Mouse (Mus musculus) forebrain, embryonic 14.5 days (tissue): ENCODE results near the gene Tmem88b. TPM values are rescaled to one million over a fixed set of nuclear protein-coding genes. Genes with fewer than 3 reads are reported as not detected.
"Not testable (repeated sequence)": the region's sequence is repeated elsewhere in the genome, so short reads cannot be mapped to it uniquely, and the experiment has no call there.

Source experiments
- ATAC-seq: fragments of 200-750 bp; cut with Nextera tagmentation; 2 replicates; pipeline ENCODE4 v1.8.0; 2017; ENCODE audit warnings: mild to moderate bottlenecking, moderate library complexity
- DNase-seq: peaks from one replicate; pipeline ENCODE4 v3.0.0-alpha.2; 2015; ENCODE audit warnings: low spot score
- H3K27ac ChIP-seq: fragments of 300-500 bp; sonication (generic); 2 replicates; pipeline ENCODE4 v1.5.1; 2014; ENCODE audit warnings: low read depth, mild to moderate bottlenecking, control low read depth, low read length, moderate library complexity
- H3K27me3 ChIP-seq: fragments of 300-500 bp; sonication (generic); replicated peaks from 2 replicates; pipeline ENCODE4 v1.6.1; 2014; ENCODE audit warnings: low read length, control low read depth, mixed read lengths; ENCODE audit not compliant: control insufficient read depth, insufficient read depth
- H3K36me3 ChIP-seq: fragments of 300-500 bp; sonication (generic); 2 replicates; pipeline ENCODE4 v1.6.1; 2014; ENCODE audit warnings: low read length, control low read depth; ENCODE audit not compliant: control insufficient read depth, insufficient read depth
- H3K4me1 ChIP-seq: fragments of 300-500 bp; sonication (generic); 2 replicates; pipeline ENCODE4 v1.6.1; 2014; ENCODE audit warnings: antibody characterized with exemption, low read length, control low read depth; ENCODE audit not compliant: control insufficient read depth, insufficient read depth
- H3K4me2 ChIP-seq: fragments of 300-500 bp; sonication (generic); 2 replicates; pipeline ENCODE4 v1.6.1; 2014; ENCODE audit warnings: mild to moderate bottlenecking, control low read depth, low read length
- H3K4me3 ChIP-seq: fragments of 300-500 bp; sonication (generic); 2 replicates; pipeline ENCODE4 v1.5.1; 2014; ENCODE audit warnings: low read depth, low read length, control low read depth
- H3K9ac ChIP-seq: fragments of 300-500 bp; sonication (generic); 2 replicates; pipeline ENCODE4 v1.6.1; 2014; ENCODE audit warnings: mild to moderate bottlenecking, low read length, control low read depth, moderate library complexity
- H3K9me3 ChIP-seq: fragments of 300-500 bp; sonication (generic); replicated peaks from 2 replicates; pipeline ENCODE4 v1.6.1; 2016; ENCODE audit warnings: low read length, control low read depth, mixed read lengths; ENCODE audit not compliant: control insufficient read depth
- WGBS: fragments of 180-500 bp; shearing (Covaris S2); extraction: QIAGEN DNeasy Blood & Tissue Kit; methylation state at CpG from one replicate; pipeline ENCODE4 v1.1.7; 2014; 5-methylcytosine and 5-hydroxymethylcytosine counted together
- polyA plus RNA-seq: library from polyadenylated mRNA; unstranded; fragments of >200 nt; fragmentation: Nextera tagmentation; extraction: Ambion mirVana; gene quantifications from 2 replicates; pipeline ENCODE4 v1.2.1, GENCODE M21; 2014

Gene Tmem88b
- polyA plus RNA-seq, 1 experiment from 2014 or later: 0.25 TPM

- WGBS: 95% methylated on average over 10 of the region's 10 CpGs
- not testable (repeated sequence) for ATAC-seq, H3K27ac ChIP-seq, H3K4me2 ChIP-seq, H3K27me3 ChIP-seq, DNase-seq, H3K9ac ChIP-seq, H3K4me3 ChIP-seq, H3K4me1 ChIP-seq, H3K9me3 ChIP-seq
- H3K36me3 ChIP-seq: peaks cover 73% of the 10 kb centered on the region
Observed at GRCm38 (mm10) chr4:155740681-155741080, 45.0 kb downstream of the Tmem88b start.

DNA sequence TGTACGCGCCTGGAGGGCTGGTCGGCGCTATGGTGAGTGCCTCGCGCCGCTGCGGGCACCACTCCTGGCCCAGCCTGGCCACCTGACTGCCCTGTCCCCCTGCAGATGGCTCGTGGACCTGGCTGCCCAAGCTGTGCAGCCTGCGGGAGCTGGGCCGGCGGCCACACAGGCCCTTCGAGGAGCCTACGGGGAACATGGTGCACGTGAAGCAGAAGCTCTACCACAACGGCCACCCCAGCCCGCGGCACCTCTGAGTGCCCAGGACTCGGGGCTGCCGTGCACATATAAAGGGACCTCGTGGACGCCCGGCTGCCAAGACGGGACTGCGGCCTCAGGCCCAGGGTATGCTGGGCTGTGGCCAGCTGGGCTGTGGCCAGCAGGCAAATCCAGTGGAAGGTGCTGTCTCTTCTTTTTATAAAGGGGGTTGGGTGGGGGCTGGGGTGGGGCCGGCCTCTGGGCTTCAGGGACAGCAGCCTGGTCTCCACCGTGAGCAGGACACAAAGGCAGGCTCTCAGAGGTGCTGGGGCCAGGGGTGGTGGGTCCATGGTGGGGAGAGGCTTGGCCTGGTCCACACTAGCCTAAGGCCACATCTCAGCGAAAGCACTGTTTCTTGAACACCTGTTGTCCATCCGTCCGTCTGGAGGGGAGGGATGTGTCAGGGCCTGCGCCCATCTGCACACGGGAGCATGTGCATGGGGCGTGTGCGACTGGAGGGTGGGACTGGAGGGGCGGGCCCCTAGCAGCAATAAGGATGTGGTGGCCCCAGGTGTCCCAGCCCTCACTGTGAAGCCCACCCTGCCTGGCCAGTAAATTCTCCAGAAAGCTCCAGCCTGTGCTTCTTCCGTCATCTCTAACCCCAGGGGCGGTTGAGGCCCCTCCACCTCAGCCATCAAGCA, 45.7 kb downstream of the Tmem88b start:
- H3K36me3 ChIP-seq: peaks cover 66% of the 10 kb centered on the region

GRCm38 (mm10) chr4:155739152-155739551, 46.5 kb downstream of the Tmem88b start:
- Histone ChIP-seq H3K27me3 (no peaks in the 10 kb centered on the region), H3K9ac (no peak overlapping the region), H3K4me3 (no peak overlapping the region), H3K27ac (no peak overlapping the region), H3K9me3 (no peaks in the 10 kb centered on the region), H3K4me2 (no peak overlapping the region), H3K4me1 (peaks cover 7% of the 10 kb centered on the region), H3K36me3 (peaks cover 58% of the 10 kb centered on the region)
- ATAC-seq: no peak
- DNase-seq: no peak
- WGBS: 83% methylated on average over 6 of the region's 6 CpGs

More for the DNA sequence above, 45.7 kb downstream of the Tmem88b start:
- no peak overlapping the region for H3K4me3 ChIP-seq
- H3K27ac ChIP-seq: peak overlapping the region; percentile 39; the same call in 1 of the 2 replicates
- H3K9me3 ChIP-seq: no peaks in the 10 kb centered on the region
- ATAC-seq: peak; percentile 45; the same call in 1 of the 2 replicates
- DNase-seq: peak; percentile 29
- no peaks in the 10 kb centered on the region for H3K27me3 ChIP-seq
- WGBS: 75% methylated on average over 37 of the region's 37 CpGs
- H3K4me1 ChIP-seq: peaks cover 6% of the 10 kb centered on the region
- H3K9ac ChIP-seq: no peak overlapping the region
- H3K4me2 ChIP-seq: no peak overlapping the region

- no peaks in the 10 kb centered on the region for H3K27me3 ChIP-seq
- peaks cover 51% of the 10 kb centered on the region for H3K36me3 ChIP-seq
- H3K9me3 ChIP-seq: no peaks in the 10 kb centered on the region
- no peak overlapping the region for H3K9ac ChIP-seq
- 74% methylated on average over 8 of the region's 8 CpGs for WGBS
- ATAC-seq: no peak
- no peak overlapping the region for H3K27ac ChIP-seq
- DNase-seq: no peak
- no peak overlapping the region for H3K4me3 ChIP-seq
- no peak overlapping the region for H3K4me2 ChIP-seq
- H3K4me1 ChIP-seq: peaks cover 12% of the 10 kb centered on the region
Observed at GRCm38 (mm10) chr4:155738262-155738661, 47.4 kb downstream of the Tmem88b start.

DNA sequence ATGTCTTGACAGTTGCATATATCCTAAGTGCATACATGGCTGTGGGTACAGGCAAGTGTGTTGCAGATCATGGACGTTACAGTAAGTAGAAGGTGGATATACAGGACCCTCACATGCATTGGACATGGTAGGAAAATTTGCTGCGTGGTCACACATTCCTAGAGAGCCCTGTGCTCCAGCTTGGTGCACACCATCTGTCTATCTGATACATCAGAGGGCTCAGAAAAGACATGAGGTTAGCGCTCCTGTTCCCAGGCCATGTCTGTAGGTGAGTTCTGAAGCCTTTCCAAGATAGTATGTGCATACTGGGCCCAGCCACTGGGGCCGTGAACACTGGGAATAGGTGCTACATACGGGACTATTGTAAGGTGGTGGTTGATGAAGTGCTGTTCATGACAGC, 49.3 kb downstream of the Tmem88b start:
- peak overlapping the region; percentile 79 for H3K4me2 ChIP-seq
- H3K9ac ChIP-seq: no peak overlapping the region
- H3K27me3 ChIP-seq: no peaks in the 10 kb centered on the region
- ATAC-seq (no peak), DNase-seq (no peak)
- no peak overlapping the region for H3K27ac ChIP-seq
- 88% methylated on average over 5 of the region's 5 CpGs for WGBS
- H3K4me3 ChIP-seq: 0 out of 2 replicates have a peak overlapping the region, but pooled peaks have one; percentile 81
- no peaks in the 10 kb centered on the region for H3K9me3 ChIP-seq
- peaks cover 12% of the 10 kb centered on the region for H3K4me1 ChIP-seq
- H3K36me3 ChIP-seq: peaks cover 42% of the 10 kb centered on the region

DNA sequence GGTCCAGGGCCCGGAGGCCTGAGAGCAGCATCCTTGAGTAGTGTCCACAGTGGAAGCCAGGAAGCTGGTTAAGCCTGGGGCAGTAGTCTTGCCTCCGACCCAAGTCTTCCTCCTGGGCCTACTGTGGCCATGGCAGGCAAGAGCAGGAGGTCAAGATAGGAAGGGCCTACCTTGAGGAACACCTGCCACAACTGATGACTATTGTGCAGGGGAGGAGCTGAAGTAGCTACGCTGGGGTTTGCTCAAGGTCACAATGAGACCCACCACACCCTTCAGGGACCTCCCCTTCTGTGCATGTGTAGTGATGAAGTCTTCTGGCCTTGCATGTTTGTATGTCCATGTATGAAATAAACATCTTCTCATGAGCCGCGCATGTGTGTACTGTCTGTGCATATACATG, 49.9 kb downstream of the Tmem88b start:
- Histone ChIP-seq H3K4me3 (peak overlapping the region; percentile 81), H3K36me3 (peaks cover 40% of the 10 kb centered on the region), H3K27ac (peak overlapping the region; percentile 92; the same call in 1 of the 2 replicates), H3K4me2 (peak overlapping the region; percentile 79), H3K4me1 (peaks cover 12% of the 10 kb centered on the region), H3K27me3 (no peaks in the 10 kb centered on the region), H3K9ac (peak overlapping the region; percentile 91), H3K9me3 (no peaks in the 10 kb centered on the region)
- 70% methylated on average over 5 of the region's 5 CpGs for WGBS
- no peak for ATAC-seq
- DNase-seq: no peak

DNA sequence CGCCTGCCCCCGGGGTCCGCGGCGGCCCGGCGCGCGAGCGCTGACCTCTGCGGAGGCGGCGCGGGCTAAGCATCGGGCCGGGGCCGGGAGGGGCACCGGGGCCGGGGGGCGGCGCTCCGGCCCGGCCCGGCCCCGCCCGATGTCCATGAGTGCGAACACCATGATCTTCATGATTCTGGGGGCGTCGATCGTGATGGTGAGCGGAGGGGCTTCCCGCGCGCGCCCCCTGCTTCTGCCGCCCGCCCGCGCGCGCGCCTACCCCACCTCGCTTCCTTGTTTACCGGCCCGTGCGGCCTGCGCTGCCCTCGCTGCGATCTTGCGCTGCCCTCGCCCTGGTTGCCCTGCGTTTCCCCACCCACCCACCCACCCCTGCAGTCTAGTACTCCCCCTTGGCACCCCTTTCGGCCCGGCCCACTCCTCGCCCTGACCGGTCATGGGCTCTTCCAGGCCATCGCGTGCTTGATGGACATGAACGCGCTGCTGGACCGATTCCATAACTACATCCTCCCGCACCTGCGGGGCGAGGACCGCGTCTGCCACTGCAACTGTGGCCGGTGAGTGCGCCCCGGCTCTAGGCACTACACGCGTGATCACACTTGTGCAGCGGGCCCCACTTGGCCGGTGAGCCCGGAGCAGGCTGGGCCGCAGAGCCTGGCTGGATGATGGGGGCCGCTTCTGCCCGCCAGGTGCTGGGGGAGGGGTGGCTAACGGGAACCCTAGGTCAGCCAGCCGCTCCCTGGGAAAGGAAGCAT, 50.5 kb downstream of the Tmem88b start:
- DNase-seq: peak; percentile 61
- peaks cover 12% of the 10 kb centered on the region for H3K4me1 ChIP-seq
- no peaks in the 10 kb centered on the region for H3K27me3 ChIP-seq
- WGBS: under 1% methylated on average over 48 of the region's 79 CpGs
- peak overlapping the region; percentile 91 for H3K9ac ChIP-seq
- H3K9me3 ChIP-seq: no peaks in the 10 kb centered on the region
- H3K36me3 ChIP-seq: peaks cover 33% of the 10 kb centered on the region
- H3K4me3 ChIP-seq: peak overlapping the region; percentile 81
- H3K27ac ChIP-seq: peak overlapping the region; percentile 92
- ATAC-seq: peak; percentile 73
- peak overlapping the region; percentile 79 for H3K4me2 ChIP-seq

DNA sequence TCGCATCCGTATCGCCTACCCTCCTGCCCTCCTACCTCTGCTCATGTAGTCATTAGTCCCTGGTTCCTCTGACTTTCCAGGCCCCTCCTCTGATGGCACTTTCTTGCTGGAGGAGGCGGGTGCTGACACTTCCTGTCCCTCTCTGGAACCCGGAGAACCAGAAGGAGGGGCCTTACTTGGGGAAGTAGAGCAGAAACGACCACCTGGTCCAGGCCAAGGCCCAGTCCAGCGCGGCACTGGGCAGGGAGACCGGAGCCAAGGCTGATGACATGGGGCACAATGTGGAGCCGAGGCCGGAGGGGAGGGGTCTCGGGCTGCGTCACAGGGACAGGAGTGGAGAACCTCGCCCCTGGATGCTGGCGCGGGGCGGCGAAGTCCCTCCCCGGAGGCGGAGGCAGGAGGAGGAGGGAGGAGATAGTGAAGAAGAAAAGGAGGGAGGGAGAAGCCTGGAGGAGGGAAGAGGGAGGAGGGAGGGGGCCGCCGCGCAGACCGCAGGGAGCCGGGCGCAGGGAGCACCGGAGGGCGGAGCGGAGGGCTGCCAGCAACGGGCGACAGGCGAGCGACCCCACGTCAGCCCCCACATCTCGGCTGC, 51.2 kb downstream of the Tmem88b start, which contains the start of gene Tmem240:
Gene Tmem240, plus strand, starts transcription at position 451 of the 592 bp plus-strand sequence.
- peak within 1 kb of the TSS; percentile 91 for H3K9ac ChIP-seq
- H3K36me3 ChIP-seq: peaks cover 27% of the 10 kb centered on the region
- peaks cover 12% of the 10 kb centered on the region for H3K4me1 ChIP-seq
- no peaks in the 10 kb centered on the region for H3K9me3 ChIP-seq
- H3K4me2 ChIP-seq: peak within 1 kb of the TSS; percentile 79
- H3K4me3 ChIP-seq: peak within 1 kb of the TSS; percentile 81
- ATAC-seq (peak; percentile 95), DNase-seq (peak; percentile 95)
- no peaks in the 10 kb centered on the region for H3K27me3 ChIP-seq
- whole genome bisulfite sequencing: under 1% methylated on average over 33 of the region's 35 CpGs
- H3K27ac ChIP-seq: peak within 1 kb of the TSS; percentile 92
